ENCODE assay signal across 8 mouse cellular contexts in the genomic region with DNA sequence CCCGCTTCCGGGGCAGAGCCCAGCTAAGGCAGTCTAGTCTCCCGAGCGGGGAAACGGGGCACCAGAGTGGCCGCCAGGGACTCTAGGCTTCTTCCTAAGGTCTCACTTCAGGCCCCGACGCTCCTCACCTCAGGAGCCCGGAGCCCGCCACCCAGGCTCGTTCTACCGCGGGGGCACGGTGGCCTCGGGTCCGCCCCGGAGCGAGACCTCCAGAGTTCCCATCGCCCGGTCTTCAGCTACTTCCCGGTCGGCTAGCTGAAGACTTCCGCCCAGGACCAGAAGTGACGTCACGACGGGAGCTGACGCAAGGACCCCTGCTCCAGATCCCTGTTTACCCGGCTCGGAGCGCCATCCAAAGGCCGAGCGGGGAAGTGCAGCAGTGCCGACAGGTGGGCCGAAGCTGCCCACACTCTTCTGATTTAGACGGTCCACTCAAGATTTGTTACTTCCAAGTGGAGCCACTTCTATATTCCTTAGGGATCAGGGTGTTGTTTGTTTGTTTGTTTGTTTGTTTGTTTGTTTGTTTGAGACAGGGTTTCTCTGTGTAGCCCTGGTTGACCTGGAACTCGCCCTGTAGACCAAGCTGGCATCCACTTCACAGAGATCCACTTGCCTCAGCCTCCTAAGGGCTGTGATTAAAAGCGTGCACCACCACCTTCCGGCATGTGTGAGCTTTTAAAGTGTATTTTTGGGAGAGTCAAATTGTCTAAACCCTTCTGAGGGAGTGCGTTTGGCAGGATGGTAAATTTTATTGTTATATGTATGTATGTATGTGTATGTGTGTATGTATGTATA. TPM values are rescaled to one million over a fixed set of nuclear protein-coding genes. Genes with fewer than 3 reads are reported as not detected.
DNase-seq lines count a peak whose midpoint lies in the region; ATAC-seq and TF ChIP-seq lines count a peak whose summit lies in the region.

A gene (minus strand): TSS at position 283 of the 795 bp plus-strand sequence.

- H3K4me1 ChIP-seq in CH12.LX (ENCODE audit: control insufficient read depth in 1 of 2, insufficient read depth in 2 of 2) = peaks cover 3 to 26% of the 10 kb centered on the region in 2 experiments; a peak in 3 of 4 replicates
- H3K4me1 ChIP-seq in forebrain, embryonic 12.5 days = peaks cover 19% of the 10 kb centered on the region
- peaks cover 11% of the 10 kb centered on the region for H3K4me1 ChIP-seq in heart, postnatal 0 days (ENCODE audit: control insufficient read depth, insufficient read depth)
- H3K4me1 ChIP-seq in liver, embryonic 16.5 days (ENCODE audit: control insufficient read depth, low read depth, low read length) = peaks cover 15% of the 10 kb centered on the region
- peaks cover 22% of the 10 kb centered on the region for H3K4me1 ChIP-seq in neural tube, embryonic 13.5 days (replicated peaks)
- peaks cover 8% of the 10 kb centered on the region for H3K4me1 ChIP-seq in testis, adult 2 months (ENCODE audit: control insufficient read depth, insufficient read depth, low read length)

- peak within 1 kb of the TSS; percentile 92 for H3K4me2 ChIP-seq in CH12.LX (ENCODE audit: insufficient read depth, low read depth, poor library complexity, severe bottlenecking)
- H3K4me2 ChIP-seq in forebrain, embryonic 12.5 days = peak within 1 kb of the TSS; percentile 100
- H3K4me2 ChIP-seq in heart, postnatal 0 days (ENCODE audit: low read depth, low read length) = peak within 1 kb of the TSS; percentile 100
- H3K4me2 ChIP-seq in liver, embryonic 16.5 days (ENCODE audit: low read depth, low read length) = peak within 1 kb of the TSS; percentile 71
- H3K4me2 ChIP-seq in neural tube, embryonic 13.5 days = peak within 1 kb of the TSS; percentile 100

- H3K9me3 ChIP-seq in CH12.LX (replicated peaks; ENCODE audit: low read length) = no peaks in the 10 kb centered on the region
- H3K9me3 ChIP-seq in forebrain, embryonic 12.5 days = no peaks in the 10 kb centered on the region
- H3K9me3 ChIP-seq in heart, postnatal 0 days (replicated peaks; ENCODE audit: control insufficient read depth, low read length) = no peaks in the 10 kb centered on the region
- no peaks in the 10 kb centered on the region for H3K9me3 ChIP-seq in liver, embryonic 16.5 days (replicated peaks; ENCODE audit: control insufficient read depth, low read length)
- no peaks in the 10 kb centered on the region for H3K9me3 ChIP-seq in neural tube, embryonic 13.5 days

- H3K27me3 ChIP-seq in CH12.LX (replicated peaks) = no peaks in the 10 kb centered on the region
- H3K27me3 ChIP-seq in forebrain, embryonic 12.5 days = no peaks in the 10 kb centered on the region
- H3K27me3 ChIP-seq in heart, postnatal 0 days (ENCODE audit: control insufficient read depth, insufficient read depth, low read length) = no peaks in the 10 kb centered on the region
- H3K27me3 ChIP-seq in liver, embryonic 16.5 days (ENCODE audit: control insufficient read depth, insufficient read depth, low read depth, low read length) = no peaks in the 10 kb centered on the region
- H3K27me3 ChIP-seq in neural tube, embryonic 13.5 days = no peaks in the 10 kb centered on the region; the same call in 1 of the 2 replicates
- no peaks in the 10 kb centered on the region for H3K27me3 ChIP-seq in testis, adult 2 months (ENCODE audit: control insufficient read depth, insufficient read depth, low read length)

- TF ChIP-seq POLR2A in CH12.LX (IDR thresholded peaks at IDR 0.05; ENCODE audit: low read depth, low read length) = peak; percentile 97
- TF ChIP-seq POLR2A in testis, adult 2 months (IDR thresholded peaks at IDR 0.05; ENCODE audit: control insufficient read depth, low read depth, low read length) = peak; percentile 71

- dilution Hi-C loops in CH12.LX (cut with MboI; ENCODE audit: extremely low pct_ligation_motif_present, extremely low pct_unique_long_range_greater_than_20kb, low sequenced_read_pairs) = no loop called here

- no peak for TF ChIP-seq EP300 in CH12.LX (IDR thresholded peaks at IDR 0.05; ENCODE audit: low read length)
- no peak for TF ChIP-seq EP300 in heart, postnatal 0 days (IDR thresholded peaks at IDR 0.05; ENCODE audit: low read depth)

- peak; percentile 99 for DNase-seq in CH12.LX (ENCODE audit: extremely low read depth)
- DNase-seq in c-Kit-positive CD71-positive TER-119-negative erythroid progenitor cells, embryonic 14.5 days (ENCODE audit: low read depth) = peak; percentile 97
- peak; percentile 92 for DNase-seq in heart, postnatal 0 days (ENCODE audit: low spot score)
- peak; percentile 99 to 100 for DNase-seq in kidney, postnatal 4 days

- peak within 1 kb of the TSS; percentile 88 for H3K9ac ChIP-seq in CH12.LX (ENCODE audit: insufficient read depth, low read depth)
- H3K9ac ChIP-seq in forebrain, embryonic 12.5 days = peak within 1 kb of the TSS; percentile 90
- H3K9ac ChIP-seq in heart, postnatal 0 days (replicated peaks; ENCODE audit: low read depth, low read length) = peak within 1 kb of the TSS; percentile 91
- H3K9ac ChIP-seq in liver, embryonic 16.5 days (ENCODE audit: low read depth, low read length) = peak within 1 kb of the TSS; percentile 87
- H3K9ac ChIP-seq in neural tube, embryonic 13.5 days = peak within 1 kb of the TSS; percentile 93

- TF ChIP-seq RAD21 in CH12.LX (IDR thresholded peaks at IDR 0.05; ENCODE audit: low read depth, low read length) = peak; percentile 89

- in situ Hi-C loops in CH12.LX (cut with MboI; ENCODE audit: low pct_ligation_motif_present, low pct_unique_long_range_greater_than_20kb, low sequenced_read_pairs) = loop anchor here (10.0 kb wide), 1 partner anchor 217 kb away; a partner anchor contains a TSS

- H3K79me2 ChIP-seq in CH12.LX (replicated peaks; ENCODE audit: control insufficient read depth, extremely low read depth, insufficient read depth, poor library complexity, severe bottlenecking) = peaks cover 44% of the 10 kb centered on the region

- peak within 1 kb of the TSS; percentile 70 to 95 (median 84) for H3K4me3 ChIP-seq in CH12.LX (replicated peaks in 1 of 3; ENCODE audit: low read depth in 2 of 3, low read length in 2 of 3, poor library complexity in 1 of 3)
- H3K4me3 ChIP-seq in forebrain, embryonic 12.5 days (replicated peaks) = peak within 1 kb of the TSS; percentile 71
- H3K4me3 ChIP-seq in heart, postnatal 0 days (ENCODE audit: low read depth, low read length) = peak within 1 kb of the TSS; percentile 93
- H3K4me3 ChIP-seq in liver, embryonic 16.5 days (ENCODE audit: low read depth, low read length) = peak within 1 kb of the TSS; percentile 85
- H3K4me3 ChIP-seq in neural tube, embryonic 13.5 days = peak within 1 kb of the TSS; percentile 93
- peak within 1 kb of the TSS; percentile 93 for H3K4me3 ChIP-seq in testis, adult 2 months (ENCODE audit: control insufficient read depth, low read depth, low read length)

- peaks cover 17 to 33% of the 10 kb centered on the region in 2 experiments for H3K36me3 ChIP-seq in CH12.LX (replicated peaks in 1 of 2; ENCODE audit: control insufficient read depth in 1 of 2, insufficient read depth in 1 of 2, low read length in 1 of 2)
- peaks cover 19% of the 10 kb centered on the region for H3K36me3 ChIP-seq in forebrain, embryonic 12.5 days (replicated peaks)
- peaks cover 25% of the 10 kb centered on the region; the same call in 1 of the 2 replicates for H3K36me3 ChIP-seq in heart, postnatal 0 days (replicated peaks; ENCODE audit: control insufficient read depth, insufficient read depth, low read length)
- peaks cover 11% of the 10 kb centered on the region for H3K36me3 ChIP-seq in liver, embryonic 16.5 days (ENCODE audit: control insufficient read depth, insufficient read depth)
- H3K36me3 ChIP-seq in neural tube, embryonic 13.5 days = peaks cover 25% of the 10 kb centered on the region
- no peaks in the 10 kb centered on the region for H3K36me3 ChIP-seq in testis, adult 2 months (ENCODE audit: control insufficient read depth, insufficient read depth, low read length)

- 7% methylated on average over 39 of the region's 39 CpGs for WGBS in forebrain, embryonic 12.5 days
- 5% methylated on average over 39 of the region's 39 CpGs for WGBS in heart, postnatal 0 days
- WGBS in liver, embryonic 16.5 days (ENCODE audit: insufficient replicate concordance) = 6% methylated on average over 39 of the region's 39 CpGs
- 6% methylated on average over 39 of the region's 39 CpGs for WGBS in neural tube, embryonic 13.5 days

- H3K27ac ChIP-seq in CH12.LX (ENCODE audit: insufficient read depth, low read depth) = no peak within 1 kb of the TSS
- peak within 1 kb of the TSS; percentile 47; the same call in 1 of the 2 replicates for H3K27ac ChIP-seq in forebrain, embryonic 12.5 days
- H3K27ac ChIP-seq in heart, postnatal 0 days (ENCODE audit: low read depth) = peak within 1 kb of the TSS; percentile 74
- H3K27ac ChIP-seq in liver, embryonic 16.5 days (ENCODE audit: low read length) = peak within 1 kb of the TSS; percentile 79
- peak within 1 kb of the TSS; percentile 49 for H3K27ac ChIP-seq in neural tube, embryonic 13.5 days (replicated peaks)
- H3K27ac ChIP-seq in testis, adult 2 months (ENCODE audit: control insufficient read depth, insufficient read depth, low read depth, low read length) = peak within 1 kb of the TSS; percentile 67

- peak; percentile 96 for ATAC-seq in forebrain, embryonic 12.5 days (ENCODE audit: low FRiP score)
- ATAC-seq in heart, postnatal 0 days (ENCODE audit: insufficient read depth, low read depth) = peak; percentile 95
- ATAC-seq in liver, embryonic 16.5 days (ENCODE audit: low read depth) = peak; percentile 96
- peak; percentile 96 for ATAC-seq in neural tube, embryonic 13.5 days (ENCODE audit: low read depth)

- TF ChIP-seq CTCF in CH12.LX (conservative IDR thresholded peaks at IDR 0.05 in 1 of 2, IDR thresholded peaks at IDR 0.05 in 1 of 2; ENCODE audit: low read depth in 2 of 2, low read length in 2 of 2) = peak; percentile 92 to 95
- peak; percentile 96 for TF ChIP-seq CTCF in heart, postnatal 0 days (IDR thresholded peaks at IDR 0.05; ENCODE audit: low read depth)
- peak; percentile 98 for TF ChIP-seq CTCF in testis, adult 2 months (IDR thresholded peaks at IDR 0.05; ENCODE audit: control insufficient read depth, insufficient read depth, insufficient replicate concordance, low read depth, low read length)

TF ChIP-seq in CH12.LX, 34 proteins besides CTCF, POLR2A, EP300 and RAD21 (continues in another document):
- TF ChIP-seq TBP (conservative IDR thresholded peaks at IDR 0.05; ENCODE audit: low read depth, low read length) (peak; percentile 74; the same call in 1 of the 2 replicates), ZMIZ1 (IDR thresholded peaks at IDR 0.05; ENCODE audit: low read depth, low read length) (peak; percentile 66; the same call in 1 of the 2 replicates)

RNA-seq across cellular contexts. Expression of the gene that starts here (rescaled TPM):
- total RNA-seq in CH12.LX (2012; rRNA removed) (280 and 282 TPM in 2 replicates), CH12.LX (2014; rRNA removed) (207 and 224 TPM in 2 replicates)
- polyA plus RNA-seq in CH12.LX (2012; ENCODE audit: insufficient read length, low read depth) = 177 and 237 TPM in 2 replicates
- polyA plus RNA-seq in forebrain, embryonic 12.5 days (2016; fragmentation: Nextera tagmentation; extraction: Ambion mirVana) = 164 and 169 TPM in 2 replicates
- 73.0 and 88.2 TPM in 2 replicates for total RNA-seq in heart, postnatal 0 days (2014; rRNA removed; ENCODE audit: low replicate concordance)
- polyA plus RNA-seq in heart, postnatal 0 days (2015; fragmentation: Nextera tagmentation; extraction: Ambion mirVana) = 98.9 and 107 TPM in 2 replicates
- 89.6 and 93.6 TPM in 2 replicates for polyA plus RNA-seq in liver, embryonic 16.5 days (2015; fragmentation: Nextera tagmentation; extraction: Ambion mirVana)
- 173 and 178 TPM in 2 replicates for polyA plus RNA-seq in neural tube, embryonic 13.5 days (2015; fragmentation: Nextera tagmentation; extraction: Ambion mirVana)
- polyA plus RNA-seq in testis, adult 2 months (2012; rRNA removed) = 111 and 116 TPM in 2 replicates
